Mouse (Mus musculus) CD8-positive naive resting alpha-beta T cell, adult 2 months (primary cell): Measurements from ENCODE around the gene Slit3.

Experiments
- DNase-seq, 2 experiments: peaks; one replicate each; pipeline ENCODE4 v3.0.0; 2022; ENCODE audit warnings: low read depth in 2 of 2, low spot score in 2 of 2

Slit3 gene

DNA sequence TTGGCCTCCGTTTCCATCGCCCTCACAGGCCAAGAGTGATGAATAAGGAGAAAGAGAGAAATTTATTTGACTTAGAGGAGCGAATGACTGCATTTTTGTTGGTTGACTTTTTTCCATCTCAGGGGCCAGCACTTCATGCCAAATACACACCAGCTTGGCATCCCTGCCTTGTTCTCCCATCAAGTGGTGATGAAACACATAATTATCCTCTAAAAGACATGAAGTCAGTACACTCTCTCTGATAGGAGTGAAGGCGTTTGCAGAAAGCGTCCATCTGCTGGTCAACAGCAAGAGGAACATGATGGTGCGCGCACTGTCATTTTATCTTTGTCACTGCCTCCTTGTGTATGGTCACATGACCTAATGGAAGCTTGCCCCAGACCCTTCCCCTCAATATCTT is 75.8 kb downstream of the Slit3 start:
- DNase-seq = no peak

DNA sequence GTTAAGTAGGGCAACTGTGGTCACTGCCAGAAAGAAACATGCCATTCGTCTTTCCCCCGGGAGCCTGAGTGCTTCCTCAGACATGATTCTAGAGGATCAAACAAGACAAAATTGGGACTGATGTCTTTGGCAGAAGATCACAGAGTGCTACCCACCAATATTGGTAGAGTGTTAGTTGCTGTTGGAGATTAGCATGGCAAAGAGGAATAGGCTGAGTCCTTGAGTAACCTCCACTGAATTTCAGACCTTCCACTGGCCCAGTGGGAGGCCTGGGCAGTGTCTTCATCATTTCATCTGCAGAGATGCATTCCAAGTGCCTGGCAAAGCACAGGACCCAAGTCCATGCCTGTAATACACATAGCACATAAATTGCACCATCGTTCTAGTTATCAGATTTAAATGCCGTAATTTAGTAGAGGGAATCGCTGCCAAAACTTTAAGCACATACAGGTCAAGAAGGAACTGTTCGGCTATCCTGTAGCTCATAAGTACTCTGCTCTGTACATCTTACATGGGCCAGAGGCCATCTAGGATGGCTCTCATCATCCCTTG is 77.6 kb downstream of the Slit3 start:
- no peak for DNase-seq

DNA sequence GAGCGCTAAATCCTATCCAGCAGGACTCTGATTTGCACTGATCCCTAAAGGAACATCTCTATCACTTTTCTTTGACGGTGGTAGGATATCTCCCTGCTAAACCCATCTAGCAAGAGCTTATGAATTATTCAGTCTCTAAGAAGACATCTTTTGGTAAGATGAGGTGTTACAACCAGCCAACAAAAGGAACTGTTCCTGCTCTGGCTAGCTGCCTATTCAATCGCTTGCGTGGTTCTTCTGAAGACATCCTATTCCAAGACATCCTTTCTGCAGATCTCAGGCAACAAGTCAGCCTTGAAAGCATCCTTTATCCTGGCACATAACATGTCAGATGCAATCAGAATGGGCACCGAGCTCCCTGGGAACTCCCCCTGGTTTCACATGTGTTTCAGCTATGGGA is 81.3 kb downstream of the Slit3 start:
- DNase-seq = no peak

DNA sequence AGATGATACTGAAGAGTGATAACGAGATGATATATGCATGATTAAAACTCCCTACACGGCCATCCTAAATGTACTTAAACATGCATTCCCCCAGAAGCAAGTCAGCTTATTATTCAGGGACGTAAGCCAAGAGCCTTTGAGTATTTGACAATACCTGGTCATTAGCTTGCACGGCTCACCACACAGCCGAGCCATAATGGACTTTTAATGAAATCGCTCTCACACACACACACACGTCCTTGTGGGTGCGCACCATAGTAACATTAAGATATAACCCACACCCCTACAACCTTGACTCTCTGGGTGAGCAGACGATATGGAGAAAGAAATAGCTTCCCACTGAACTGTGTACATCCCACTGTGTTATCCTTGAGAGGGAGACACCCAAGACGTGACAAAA is 82.6 kb downstream of the Slit3 start:
- no peak for DNase-seq

DNA sequence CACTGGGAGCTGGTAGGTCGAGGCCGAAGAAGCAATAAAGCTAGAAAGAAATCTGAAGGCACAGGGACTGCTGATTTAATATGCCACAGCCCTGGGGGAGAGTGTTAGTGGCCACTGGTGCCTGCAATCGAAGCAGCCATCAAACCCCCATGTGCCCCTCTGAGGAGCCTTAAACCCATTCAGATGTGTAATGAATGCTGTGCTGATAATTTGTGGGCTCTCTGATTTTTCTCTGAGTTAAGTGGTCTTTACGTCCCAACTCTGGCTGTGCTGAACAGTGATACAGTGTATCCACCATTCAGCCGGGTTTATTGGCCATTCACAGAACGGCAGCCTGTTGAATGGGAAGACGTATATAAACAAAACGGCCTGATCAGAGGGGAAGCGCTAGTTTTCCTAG is 83.1 kb downstream of the Slit3 start:
- no peak for DNase-seq

DNA sequence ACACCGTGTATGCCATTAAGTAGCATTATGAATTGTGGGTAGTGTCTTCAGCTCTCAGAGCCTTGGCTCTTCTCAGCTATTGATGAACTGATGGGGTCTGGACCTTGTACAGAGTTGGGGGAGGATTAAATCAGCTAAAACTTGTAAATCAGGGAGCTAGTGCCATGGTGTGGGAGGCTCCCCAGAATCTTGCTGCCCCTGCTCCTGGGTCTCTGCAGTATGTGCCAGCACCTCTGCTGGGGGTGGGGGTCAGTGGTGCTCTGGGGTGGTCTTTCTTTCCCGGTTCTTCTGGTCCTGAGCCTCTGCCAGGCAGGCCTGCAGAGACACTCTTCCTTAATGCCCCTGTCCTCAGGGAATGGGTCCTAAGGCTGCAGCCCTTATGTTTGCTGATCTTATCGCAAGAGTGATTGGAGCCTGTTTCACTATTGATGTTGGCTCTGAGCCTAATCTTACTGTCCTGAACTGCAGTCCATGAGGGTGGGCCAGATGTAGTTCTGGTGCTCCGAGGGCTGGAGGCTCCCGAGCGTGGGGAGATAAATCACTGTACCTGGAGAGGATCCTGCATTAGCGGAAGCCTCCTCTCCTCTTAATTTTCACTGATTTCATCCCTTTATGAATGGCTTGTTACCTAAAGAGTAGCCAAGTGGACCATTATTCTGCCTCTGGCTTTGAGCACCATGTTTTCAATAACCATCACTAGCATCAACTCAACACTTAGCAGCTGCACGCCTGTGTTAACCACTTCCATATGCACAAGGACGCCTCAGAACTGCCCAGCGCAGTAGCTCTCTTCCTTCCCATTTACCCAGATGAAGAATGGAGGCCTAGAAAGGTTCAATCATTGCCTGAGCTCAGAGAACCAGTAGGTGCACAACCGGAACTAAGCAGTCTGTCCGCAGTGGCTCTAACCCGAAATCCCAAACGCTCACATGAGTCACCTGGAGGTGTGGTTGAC is 90.0 kb downstream of the Slit3 start:
- DNase-seq = no peak

DNA sequence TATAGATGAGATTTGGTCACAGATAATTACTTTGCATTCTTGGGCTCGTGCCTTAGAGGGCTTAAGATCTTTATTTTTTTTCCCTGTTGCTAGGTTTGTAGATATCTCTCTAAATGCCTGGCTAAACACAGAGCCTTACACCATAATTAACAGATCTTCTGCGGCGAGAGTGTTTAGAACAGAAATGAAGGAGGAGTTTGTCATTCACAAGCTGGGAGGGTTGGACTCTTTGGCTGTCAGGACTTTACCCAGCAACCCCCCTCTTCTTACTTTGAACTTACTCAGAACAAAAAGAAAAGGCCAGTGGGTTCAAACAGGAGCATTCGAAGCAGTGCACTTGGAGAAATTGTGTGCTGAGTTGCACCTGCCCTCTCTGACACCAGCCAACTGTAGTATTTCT is 103.0 kb downstream of the Slit3 start:
- no peak for DNase-seq

DNA sequence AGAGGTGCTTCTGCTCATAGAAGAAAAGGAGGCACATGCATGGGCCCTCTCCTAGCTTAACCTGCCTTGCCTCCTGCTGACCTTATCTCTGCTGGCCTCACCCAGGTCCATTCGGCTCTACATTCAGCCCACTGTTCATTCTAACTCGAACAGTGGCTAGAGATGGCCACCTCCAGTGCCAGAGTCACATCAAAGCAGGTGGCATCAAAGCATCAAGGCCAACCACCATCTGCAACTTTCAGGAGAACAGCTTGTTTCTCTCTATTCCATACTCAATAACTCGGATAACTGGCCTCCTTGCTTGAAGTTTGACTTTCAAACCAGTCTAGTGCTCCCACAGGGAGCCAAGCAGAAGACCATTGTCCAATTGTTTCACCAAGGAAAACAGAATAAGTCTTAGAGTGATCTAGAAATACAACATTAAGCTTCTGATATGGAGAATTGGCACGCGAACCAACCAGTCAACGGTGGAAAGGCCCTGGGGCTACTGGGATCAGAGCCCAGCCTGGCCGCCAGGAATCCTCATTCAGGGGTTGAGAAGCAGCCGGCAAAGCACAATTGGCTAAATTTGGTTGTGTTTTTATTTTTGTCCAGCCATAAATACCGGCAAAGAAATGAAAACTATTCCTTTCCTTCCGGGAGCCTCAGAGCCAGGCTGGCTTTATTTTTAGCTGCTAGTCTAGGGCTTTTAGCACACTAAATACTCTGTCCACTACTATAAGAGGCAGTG is 110.5 kb downstream of the Slit3 start:
- DNase-seq = no peak

DNA sequence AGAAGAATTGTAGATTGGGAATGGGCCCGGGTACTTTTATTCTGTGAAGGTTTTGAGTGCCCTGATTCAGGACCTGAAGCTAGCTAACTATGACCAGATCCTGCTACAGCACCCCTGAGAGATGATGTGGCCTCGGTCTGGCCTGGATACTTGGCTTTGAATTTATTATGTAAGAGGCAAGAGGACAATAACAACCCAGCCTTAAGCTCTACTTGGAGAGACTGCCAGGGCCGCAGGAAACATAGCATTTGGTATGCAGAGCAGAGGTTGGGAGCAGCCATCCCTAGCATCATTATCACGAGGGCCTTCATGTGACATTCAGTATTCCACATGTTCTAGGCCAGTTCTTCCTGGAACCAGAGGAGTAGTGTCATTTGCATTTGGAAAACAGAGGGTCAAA is 111.3 kb downstream of the Slit3 start:
- DNase-seq = no peak

DNA sequence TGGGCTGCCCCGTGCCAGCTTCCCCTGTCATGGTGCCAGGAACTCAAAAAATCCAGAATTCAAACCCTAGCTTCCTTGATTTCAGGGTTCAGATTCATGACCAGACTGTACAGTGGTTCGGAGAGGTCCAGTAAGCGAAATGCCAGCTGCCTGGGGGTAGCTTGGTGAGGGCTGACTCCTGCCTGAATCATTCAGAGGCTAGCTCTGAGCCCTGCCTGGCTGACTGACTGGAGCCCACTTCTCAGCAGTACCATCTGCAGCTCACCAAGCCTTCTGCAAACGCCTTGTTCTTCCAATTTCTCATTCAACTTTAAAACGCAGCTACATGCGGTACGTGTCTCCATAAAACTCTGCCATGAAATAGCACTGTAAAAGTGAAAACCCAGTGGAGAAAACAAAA is 120.4 kb downstream of the Slit3 start:
- DNase-seq = no peak

DNA sequence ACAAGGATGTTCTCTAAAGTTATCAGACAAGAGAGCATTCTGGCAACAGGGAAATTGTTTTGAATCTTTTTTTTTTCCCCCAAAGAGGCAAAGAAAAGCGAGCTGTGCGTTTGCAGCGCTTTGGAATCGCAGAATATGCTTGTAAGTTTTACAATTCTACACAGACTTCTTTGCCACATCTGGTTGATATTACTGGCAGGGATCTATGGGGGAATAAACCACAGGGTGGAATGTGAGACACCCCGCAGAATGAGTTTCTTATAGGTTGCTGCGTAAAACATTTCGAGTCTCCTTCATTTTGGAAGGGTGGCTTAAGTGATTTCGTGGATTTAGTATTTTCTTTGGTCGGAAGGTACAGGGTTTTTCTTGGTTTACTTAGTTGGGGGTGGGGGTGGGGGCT is 122.6 kb downstream of the Slit3 start:
- DNase-seq = no peak

DNA sequence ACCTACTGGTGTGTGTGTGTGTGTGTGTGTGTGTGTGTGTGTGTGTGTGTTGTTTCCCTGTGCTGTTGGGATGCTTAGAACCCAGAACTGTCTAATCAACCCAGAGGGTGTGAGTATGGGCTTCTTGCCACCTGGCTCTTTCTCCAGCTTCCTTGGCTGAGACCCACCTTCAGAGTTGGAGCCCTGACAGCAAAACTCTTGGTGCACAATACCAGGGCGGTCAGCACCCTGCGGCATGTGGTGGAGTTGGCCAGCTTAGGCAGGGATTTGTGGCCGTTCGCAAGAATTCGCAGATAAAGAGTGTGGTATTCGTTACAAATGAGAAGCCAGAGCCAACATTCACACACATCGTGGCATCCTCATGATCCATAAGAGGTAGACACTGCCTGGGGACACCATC is 123.5 kb downstream of the Slit3 start:
- no peak for DNase-seq

DNA sequence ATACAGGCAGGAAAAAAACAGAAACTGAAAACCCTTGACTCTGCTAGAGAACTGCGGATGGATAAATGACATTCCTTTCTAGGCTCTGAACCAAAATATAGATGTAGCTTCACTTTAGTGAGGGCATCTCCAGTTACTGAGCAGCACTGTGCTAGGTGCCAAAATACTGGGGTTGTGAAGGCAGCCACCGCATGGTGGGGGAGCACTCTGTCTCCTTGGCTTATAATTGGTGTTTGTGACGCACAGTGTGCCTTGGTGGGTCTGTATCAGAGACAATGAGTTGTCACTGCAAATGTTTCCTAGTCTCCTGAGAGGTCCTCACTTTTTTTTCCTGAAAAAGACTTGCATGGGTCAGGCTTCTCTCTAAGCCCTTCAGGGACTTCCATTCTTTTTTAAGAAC is 125.6 kb downstream of the Slit3 start:
- no peak for DNase-seq

DNA sequence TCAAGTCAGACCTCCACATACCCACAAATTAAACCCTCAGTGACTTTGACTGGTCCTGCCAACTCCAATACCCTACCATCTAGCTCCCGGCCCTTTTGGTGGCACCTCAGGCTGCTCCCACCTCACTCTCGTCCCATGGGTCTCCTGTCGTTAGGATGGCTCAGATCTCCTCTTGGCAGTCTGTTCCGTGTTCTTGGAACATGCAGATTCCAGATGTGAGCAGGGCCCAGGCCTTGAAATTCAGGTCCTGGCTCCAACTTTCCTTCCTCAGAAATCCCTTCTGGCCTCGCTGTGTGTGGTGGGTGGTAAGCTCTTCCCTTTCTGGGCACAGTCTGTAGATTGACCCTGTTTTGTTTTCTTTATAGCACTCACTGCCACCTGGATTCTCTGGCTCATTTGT is 127.1 kb downstream of the Slit3 start:
- DNase-seq = no peak

DNA sequence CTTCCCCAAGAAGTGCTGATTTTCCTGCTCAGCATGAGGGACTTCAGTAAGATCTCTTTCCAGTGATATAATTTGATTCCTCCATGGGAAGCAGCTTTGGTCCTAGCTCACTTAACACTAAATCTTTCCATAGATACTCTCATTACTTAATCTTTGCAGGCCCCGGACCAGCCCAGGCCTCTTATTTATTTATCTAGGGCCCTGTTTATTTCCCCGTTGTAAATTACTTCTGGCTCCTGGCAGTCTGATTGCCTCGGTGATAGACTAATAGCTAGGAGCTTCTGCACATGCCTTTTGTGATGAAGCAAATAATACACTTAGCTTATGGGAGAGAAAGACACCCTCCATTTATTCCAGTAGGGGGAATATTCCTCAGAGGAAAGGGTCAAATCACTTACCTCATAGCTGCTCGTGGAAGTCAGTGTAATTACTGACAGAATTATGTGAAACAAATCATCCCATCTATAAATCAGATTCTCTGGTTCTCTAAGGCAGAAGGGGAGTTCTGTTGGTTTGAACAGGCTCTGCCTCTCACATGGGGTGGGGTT is 129.9 kb downstream of the Slit3 start:
- no peak for DNase-seq

DNA sequence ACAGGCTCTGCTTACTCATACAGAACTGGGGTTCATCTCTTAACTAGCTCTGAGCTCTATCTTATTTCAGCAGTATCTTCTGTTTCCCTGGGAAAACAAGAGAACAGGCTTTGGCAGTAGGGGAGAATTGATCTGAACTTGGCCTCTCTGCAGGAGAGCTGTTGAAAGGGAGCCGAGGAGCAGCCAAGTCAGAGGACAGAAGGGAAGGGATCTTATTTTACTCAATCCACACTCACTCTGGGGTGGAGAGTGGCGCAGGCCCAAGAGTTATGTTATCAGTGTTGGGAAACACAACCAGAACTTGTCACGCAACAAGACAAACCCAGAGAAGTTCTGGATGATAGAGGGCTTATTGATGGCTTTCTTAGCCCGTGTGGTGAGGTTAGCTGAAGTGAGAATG is 130.9 kb downstream of the Slit3 start:
- DNase-seq = no peak

DNA sequence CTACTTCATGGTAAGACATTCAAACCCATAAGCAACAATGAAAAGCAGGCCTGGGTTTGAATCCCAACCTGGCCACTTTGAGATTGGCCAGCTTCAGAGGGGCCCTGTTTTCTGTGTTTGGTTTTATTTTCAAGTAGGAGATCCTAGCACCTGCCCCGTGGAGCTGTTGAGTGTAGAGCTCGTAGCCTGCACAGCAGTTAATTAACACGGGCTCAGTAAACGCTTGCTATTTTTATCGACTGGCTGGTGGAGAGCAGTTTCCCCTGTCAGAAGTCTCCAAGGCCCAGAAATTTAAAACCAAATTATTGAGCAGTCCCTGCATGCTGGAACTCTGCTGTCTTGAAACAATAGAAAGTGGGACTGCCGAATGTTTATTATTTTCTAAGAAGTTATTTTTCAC is 136.3 kb downstream of the Slit3 start:
- DNase-seq = no peak

DNA sequence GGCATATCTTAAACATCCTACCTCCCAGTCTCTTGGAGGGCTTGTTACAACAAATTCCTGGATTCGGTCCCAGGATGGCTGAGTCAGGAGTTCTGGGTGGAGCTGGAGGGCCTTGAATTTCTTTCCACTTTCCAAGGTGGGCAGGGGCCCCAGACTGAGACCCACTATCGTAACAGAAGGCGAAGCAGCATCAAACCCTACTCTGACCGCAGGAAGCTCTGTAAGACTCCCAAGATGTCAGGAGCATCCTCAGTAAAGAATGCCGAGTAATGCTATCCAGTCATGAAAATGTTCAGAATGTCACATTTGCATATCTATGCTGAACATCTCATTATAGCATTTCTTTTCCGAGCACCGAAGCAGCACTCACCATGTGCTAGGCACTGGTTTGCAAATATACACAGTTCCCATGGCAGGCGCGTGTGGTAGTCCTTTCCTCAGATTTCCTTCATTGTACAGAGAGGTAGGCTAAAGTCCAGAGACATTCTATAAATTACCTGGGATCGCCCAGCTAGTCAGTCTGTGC is 140.6 kb downstream of the Slit3 start:
- DNase-seq = no peak

DNA sequence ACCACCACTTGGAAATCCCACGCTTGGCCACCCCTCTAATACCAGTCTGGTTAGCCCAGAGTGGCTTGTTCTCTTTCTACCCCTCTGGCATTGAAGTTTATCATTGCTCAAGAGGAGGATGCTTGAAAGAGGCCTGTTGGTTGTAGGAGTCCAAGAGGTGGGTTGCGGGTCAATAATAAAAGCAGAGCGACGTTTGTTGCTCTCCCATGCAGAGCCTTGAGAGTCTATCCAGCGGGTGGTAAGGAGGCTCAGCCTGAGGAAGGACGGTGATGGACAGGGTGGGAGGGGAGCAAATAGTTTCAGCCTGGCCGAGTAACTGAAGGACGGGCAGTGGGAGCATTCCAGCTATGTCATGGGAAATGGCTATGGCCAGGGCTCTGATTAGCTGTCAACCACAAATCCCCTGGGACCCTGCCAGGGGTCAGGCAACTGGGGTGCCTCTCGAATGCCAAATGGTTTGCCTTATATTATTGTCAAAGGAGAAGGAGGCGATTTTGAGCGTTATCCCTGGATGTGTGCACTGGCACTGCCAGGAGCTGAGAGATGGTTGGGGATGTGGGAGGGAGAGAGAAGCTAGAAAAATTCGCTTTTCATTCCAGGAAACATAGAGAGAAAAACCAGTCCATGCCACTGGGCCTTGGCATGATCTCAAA is 141.4 kb downstream of the Slit3 start:
- DNase-seq = no peak

DNA sequence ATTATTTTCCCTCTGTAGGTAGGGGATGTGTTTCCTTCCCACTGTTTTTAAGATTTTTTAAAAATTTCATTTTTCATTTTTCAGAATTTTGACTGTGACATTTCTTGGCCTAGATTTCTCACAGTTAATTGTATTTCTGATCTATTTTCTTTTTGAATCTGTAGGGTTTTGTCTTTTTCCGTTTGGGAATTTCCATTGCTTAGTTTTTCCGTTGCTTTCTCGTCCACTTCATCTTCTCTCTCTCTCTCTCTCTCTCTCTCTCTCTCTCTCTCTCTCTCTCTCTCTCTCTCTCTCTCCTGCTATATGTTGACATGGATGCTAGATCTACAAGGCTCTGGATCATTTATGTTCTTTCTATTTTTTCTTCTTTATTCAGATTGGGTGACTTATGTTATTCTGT is 143.7 kb downstream of the Slit3 start:
- DNase-seq = no peak

DNA sequence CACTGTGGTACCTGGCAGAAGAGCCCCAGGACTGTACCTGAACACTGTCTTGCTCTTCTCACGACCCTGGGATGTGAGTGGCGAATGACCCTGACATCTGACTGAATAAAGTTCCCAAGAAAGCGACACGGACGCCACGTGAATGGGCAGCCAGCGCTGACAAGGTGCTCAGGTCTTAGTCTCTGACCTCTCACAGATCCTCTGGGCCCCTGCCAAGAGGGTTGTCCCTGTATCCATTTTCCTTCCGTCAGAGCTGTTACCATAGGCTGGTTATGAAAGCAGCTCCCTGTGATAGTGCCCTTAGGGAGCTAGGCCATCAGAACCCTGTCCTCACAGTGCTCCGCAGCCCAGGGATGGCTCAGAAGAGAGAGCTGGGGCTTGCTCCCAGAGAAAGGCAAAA is 149.4 kb downstream of the Slit3 start:
- DNase-seq = no peak
